In the genomic region with DNA sequence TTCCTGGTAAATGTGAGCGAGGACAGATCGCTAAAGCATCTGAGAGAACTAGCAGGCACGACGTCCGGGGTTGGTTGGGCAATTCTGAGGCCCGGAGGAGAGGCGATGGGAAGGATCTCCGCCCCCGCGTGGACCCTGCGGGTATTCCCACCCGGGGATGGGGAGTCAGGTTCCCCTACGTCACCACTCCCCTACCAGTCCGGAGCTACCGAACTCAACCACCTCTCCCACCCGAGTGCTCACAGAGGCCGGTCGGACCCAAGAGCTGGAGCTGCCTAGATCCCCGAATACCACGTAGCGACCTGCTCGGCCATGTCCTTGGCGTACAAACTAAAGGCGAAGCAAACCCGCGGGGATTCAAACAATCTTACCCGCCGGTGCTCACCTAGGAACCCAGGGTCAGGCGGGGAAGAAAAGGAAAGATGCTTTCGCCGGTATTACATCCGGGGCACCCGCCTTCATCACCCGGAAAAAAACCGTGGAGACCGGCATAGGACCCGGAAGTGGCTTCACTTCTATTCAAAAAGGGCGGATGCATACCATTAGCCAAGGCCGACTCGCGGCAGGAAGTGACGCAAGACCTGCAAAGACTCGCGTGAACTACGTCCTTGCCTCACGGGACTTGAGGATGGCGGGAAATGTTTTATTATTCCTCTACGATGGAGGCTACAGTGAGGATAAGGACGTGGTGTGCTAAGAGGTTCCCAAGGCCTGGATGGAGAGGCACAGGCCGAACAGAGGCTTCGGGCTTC, we compare ENCODE assay signal across 7 mouse cellular contexts. TPM values are rescaled to one million over a fixed set of nuclear protein-coding genes. Genes with fewer than 3 reads are reported as not detected.
A peak's percentile ranks its signal among the peaks of the same experiment; 100 is the strongest.
DNase-seq lines count a peak whose midpoint lies in the region; ATAC-seq and TF ChIP-seq lines count a peak whose summit lies in the region.

A gene (minus strand): TSS at position 507 of the 752 bp plus-strand sequence.

- peak within 1 kb of the TSS; percentile 82 for H3K4me3 ChIP-seq in embryonic facial prominence, embryonic 10.5 days
- peak within 1 kb of the TSS; percentile 75 for H3K4me3 ChIP-seq in intestine, postnatal 0 days (ENCODE audit: low read depth, low read length)
- peak within 1 kb of the TSS; percentile 86 for H3K4me3 ChIP-seq in midbrain, embryonic 12.5 days
- H3K4me3 ChIP-seq in small intestine, adult 2 months (ENCODE audit: low read depth, low read length), result peak within 1 kb of the TSS; percentile 87

- no peak; the same call in none of the 2 replicates for TF ChIP-seq POLR2A in small intestine, adult 2 months (IDR thresholded peaks at IDR 0.05; ENCODE audit: low read depth, low read length)

- peak within 1 kb of the TSS; percentile 67 for H3K9ac ChIP-seq in intestine, postnatal 0 days (ENCODE audit: low read depth, low read length)
- peak within 1 kb of the TSS; percentile 84 for H3K9ac ChIP-seq in midbrain, embryonic 12.5 days (replicated peaks)

- peaks cover 85% of the 10 kb centered on the region for H3K36me3 ChIP-seq in embryonic facial prominence, embryonic 10.5 days (replicated peaks)
- H3K36me3 ChIP-seq in intestine, postnatal 0 days (ENCODE audit: control insufficient read depth, insufficient read depth), result peaks cover 70% of the 10 kb centered on the region
- peaks cover 79% of the 10 kb centered on the region for H3K36me3 ChIP-seq in midbrain, embryonic 12.5 days
- H3K36me3 ChIP-seq in small intestine, adult 2 months (ENCODE audit: control insufficient read depth, insufficient read depth, low read length), result peaks cover 63% of the 10 kb centered on the region

- no peaks in the 10 kb centered on the region for H3K27me3 ChIP-seq in embryonic facial prominence, embryonic 10.5 days (replicated peaks; ENCODE audit: low read depth, poor library complexity, severe bottlenecking)
- H3K27me3 ChIP-seq in intestine, postnatal 0 days (replicated peaks; ENCODE audit: control insufficient read depth, insufficient read depth, low read length), result no peaks in the 10 kb centered on the region
- H3K27me3 ChIP-seq in midbrain, embryonic 12.5 days, result no peaks in the 10 kb centered on the region
- H3K27me3 ChIP-seq in small intestine, adult 2 months (ENCODE audit: control insufficient read depth, insufficient read depth, low read length), result no peaks in the 10 kb centered on the region

- peaks cover 26% of the 10 kb centered on the region for H3K4me1 ChIP-seq in embryonic facial prominence, embryonic 10.5 days
- peaks cover 18% of the 10 kb centered on the region; the same call in 1 of the 2 replicates for H3K4me1 ChIP-seq in intestine, postnatal 0 days (replicated peaks; ENCODE audit: control insufficient read depth, insufficient read depth, low read length)
- peaks cover 28% of the 10 kb centered on the region for H3K4me1 ChIP-seq in midbrain, embryonic 12.5 days
- H3K4me1 ChIP-seq in small intestine, adult 2 months (ENCODE audit: control insufficient read depth, insufficient read depth, insufficient read length, low read length), result peaks cover 13% of the 10 kb centered on the region

- peak; percentile 64 for TF ChIP-seq CTCF in intestine, postnatal 0 days (IDR thresholded peaks at IDR 0.05; ENCODE audit: low read depth)
- TF ChIP-seq CTCF in small intestine, adult 2 months (IDR thresholded peaks at IDR 0.05; ENCODE audit: extremely low read depth, insufficient read length, insufficient replicate concordance, low read depth, low read length), result no peak

- H3K9me3 ChIP-seq in embryonic facial prominence, embryonic 10.5 days, result no peaks in the 10 kb centered on the region
- H3K9me3 ChIP-seq in intestine, postnatal 0 days (ENCODE audit: control insufficient read depth), result no peaks in the 10 kb centered on the region
- no peaks in the 10 kb centered on the region for H3K9me3 ChIP-seq in midbrain, embryonic 12.5 days

- peak within 1 kb of the TSS; percentile 90 for H3K27ac ChIP-seq in embryonic facial prominence, embryonic 10.5 days (replicated peaks)
- peak within 1 kb of the TSS; percentile 88 for H3K27ac ChIP-seq in intestine, postnatal 0 days (ENCODE audit: low read depth, low read length)
- peak within 1 kb of the TSS; percentile 85 for H3K27ac ChIP-seq in midbrain, embryonic 12.5 days (replicated peaks)
- peak within 1 kb of the TSS; percentile 56 for H3K27ac ChIP-seq in small intestine, adult 2 months (ENCODE audit: insufficient read depth, low read depth, low read length)

- peak; percentile 96 for DNase-seq in adrenal gland, postnatal 10 days
- DNase-seq in embryonic facial prominence, embryonic 10.5 days (ENCODE audit: low spot score), result peak; percentile 96
- DNase-seq in gonadal fat pad, adult 2 months (ENCODE audit: low read depth), result peak; percentile 82
- peak; percentile 96 for DNase-seq in left cerebral cortex, postnatal 4 days

- peak; percentile 94 for ATAC-seq in intestine, postnatal 0 days
- peak; percentile 97 for ATAC-seq in midbrain, embryonic 12.5 days (ENCODE audit: low FRiP score, low read depth)

- WGBS in embryonic facial prominence, embryonic 10.5 days, result under 1% methylated on average over 51 of the region's 51 CpGs
- under 1% methylated on average over 51 of the region's 51 CpGs for WGBS in intestine, postnatal 0 days
- WGBS in midbrain, embryonic 12.5 days, result under 1% methylated on average over 51 of the region's 51 CpGs
- under 1% methylated on average over 51 of the region's 51 CpGs for WGBS in small intestine, adult 2 months

- intact Hi-C loops in left cerebral cortex, postnatal 4 days (cut with DNase I), result no loop called here

- peak within 1 kb of the TSS; percentile 79 for H3K4me2 ChIP-seq in intestine, postnatal 0 days (replicated peaks; ENCODE audit: low read depth)
- peak within 1 kb of the TSS; percentile 86 for H3K4me2 ChIP-seq in midbrain, embryonic 12.5 days (replicated peaks)

RNA-seq across cellular contexts. Expression of the gene that starts here (rescaled TPM):
- 10 to 100 TPM; 50.9 to 54.9 TPM for total RNA-seq in adrenal gland, postnatal 10 days (2021)
- 89.9 and 93.4 TPM in 2 replicates for polyA plus RNA-seq in embryonic facial prominence, embryonic 10.5 days (2016; fragmentation: Nextera tagmentation; extraction: Ambion mirVana)
- polyA plus RNA-seq in gonadal fat pad, adult 2 months (2012; rRNA removed), result 29.3 and 32.5 TPM in 2 replicates
- polyA plus RNA-seq in intestine, postnatal 0 days (2015; fragmentation: Nextera tagmentation; extraction: Ambion mirVana), result 29.2 and 30.2 TPM in 2 replicates
- 10 to 100 TPM; 65.8 to 78.8 TPM for total RNA-seq in left cerebral cortex, postnatal 4 days (2021)
- 98.9 and 103 TPM in 2 replicates for polyA plus RNA-seq in midbrain, embryonic 12.5 days (2016; fragmentation: Nextera tagmentation; extraction: Ambion mirVana)
- polyA plus RNA-seq in small intestine, adult 2 months (2012; rRNA removed), result 7.6 and 13.9 TPM in 2 replicates

Comparison
In these comparisons a context has a peak if more than half of its experiments do, and no peak if none do; other contexts are left out.
1. Peak in every context shown above with its lines: DNase-seq, ATAC-seq, H3K4me3 ChIP-seq and H3K27ac ChIP-seq.